Mouse (Mus musculus): ENCODE measurements around the gene Cdc40.

- TF ChIP-seq GATA1 (IDR thresholded peaks at IDR 0.05; ENCODE audit: low read length) (no peak), TAL1 (IDR thresholded peaks at IDR 0.05; ENCODE audit: low read length) (no peak)
Measured at GRCm38 (mm10) chr10:40845626-40846025, 37.5 kb downstream of the Cdc40 start.

Data from erythroblast, embryonic 14.5 days (primary cell).